Mouse (Mus musculus) liver, embryonic 14.5 days (tissue): Measurements from ENCODE around the gene Nms.

Source experiments
- CTCF ChIP-seq: IDR thresholded peaks from 2 replicates; pipeline ENCODE4 v1.5.1; 2016; ENCODE audit warnings: antibody characterized with exemption, low read depth, control low read depth
- EP300 ChIP-seq: IDR thresholded peaks from 2 replicates; pipeline ENCODE4 v1.6.1; 2016; ENCODE audit warnings: antibody characterized with exemption, low read depth

DNA sequence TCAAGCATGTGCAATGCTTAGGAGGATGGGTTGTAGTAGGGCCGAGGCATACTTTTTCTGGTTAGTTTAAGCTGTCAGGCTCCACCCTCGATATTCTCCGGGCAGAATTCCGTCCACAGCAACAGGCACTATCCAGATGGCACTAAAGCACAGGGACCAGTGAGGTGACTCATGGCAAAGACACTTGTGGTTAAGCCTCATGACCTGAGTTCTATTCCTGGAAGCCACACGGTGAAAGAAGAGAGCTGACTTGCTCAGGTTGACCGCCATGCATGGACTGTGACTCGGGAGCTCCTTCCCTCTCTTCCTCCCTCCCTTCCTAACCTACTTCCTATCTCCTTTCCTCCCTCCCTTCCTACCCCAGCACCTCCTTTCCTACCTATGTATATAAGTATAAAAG, 41.0 kb downstream of the Nms start:
- no peak for TF ChIP-seq CTCF
- TF ChIP-seq EP300 = no peak
